Mouse (Mus musculus) T-helper 1 cell (primary cell): ENCODE measurements around the gene Nxf1.

Experiments used
- in situ Hi-C: fragments of 300-600 bp; cut with MboI, MseI; formaldehyde crosslinking; loops from one replicate; pipeline ENCODE4 v1.15.1; 2025; ENCODE audit warnings: high pct_unique_total_duplicates

Nxf1 gene

DNA sequence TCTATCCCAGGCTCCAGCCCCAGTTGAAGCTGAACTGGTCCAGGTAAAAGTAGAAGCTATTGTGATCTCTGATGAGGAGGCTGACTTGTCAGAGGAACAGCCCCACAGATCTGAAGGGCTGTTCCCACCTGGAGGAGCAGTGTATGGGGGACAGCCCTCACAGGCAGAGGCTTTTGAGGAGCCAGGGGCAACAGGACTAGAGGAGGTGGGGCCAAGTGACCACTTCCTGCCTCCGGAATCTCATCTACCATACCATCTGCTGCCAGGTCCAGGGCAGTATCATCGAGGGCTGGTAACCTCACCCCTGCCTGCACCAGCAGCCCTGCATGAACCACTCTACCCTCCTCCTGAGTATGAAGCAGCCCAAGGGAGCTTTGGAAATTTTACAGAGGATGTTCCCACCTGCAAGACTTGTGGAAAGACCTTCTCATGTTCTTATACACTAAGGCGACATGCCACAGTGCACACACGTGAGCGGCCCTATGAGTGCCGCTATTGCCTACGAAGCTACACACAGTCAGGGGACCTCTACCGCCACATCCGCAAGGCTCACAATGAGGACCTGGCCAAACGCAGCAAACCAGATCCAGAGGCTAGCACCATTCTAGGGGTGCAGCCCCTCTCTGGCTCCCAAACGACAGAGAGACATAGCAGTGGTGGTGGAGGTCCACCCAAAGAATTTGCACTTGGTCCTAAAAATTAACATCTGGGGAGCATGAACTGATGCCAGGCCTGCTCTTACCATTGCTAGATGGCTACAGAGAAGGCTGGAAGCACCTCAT is 47.2 kb downstream of the Nxf1 start:
- in situ Hi-C loops: no loop called here

DNA sequence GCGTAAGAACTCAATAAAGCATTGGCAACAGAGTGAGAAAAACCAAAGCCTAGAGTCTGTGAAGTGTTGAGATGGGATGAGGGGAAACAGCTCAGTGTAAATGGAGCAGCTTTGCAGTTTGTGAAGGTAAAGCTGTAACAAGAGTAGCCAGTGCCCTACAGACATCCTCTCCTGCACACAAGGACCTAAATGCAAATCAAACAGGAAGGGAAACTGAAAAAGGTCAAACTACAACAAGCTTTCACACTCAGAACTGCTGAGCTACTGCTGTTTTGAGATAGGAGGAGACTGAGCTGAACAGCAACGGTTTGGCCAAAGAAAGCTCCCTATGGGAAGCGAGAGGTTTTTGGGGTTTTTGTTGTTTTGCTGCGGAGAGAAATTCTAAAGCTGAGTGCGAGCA is 49.9 kb downstream of the Nxf1 start:
- in situ Hi-C loops: no loop called here

DNA sequence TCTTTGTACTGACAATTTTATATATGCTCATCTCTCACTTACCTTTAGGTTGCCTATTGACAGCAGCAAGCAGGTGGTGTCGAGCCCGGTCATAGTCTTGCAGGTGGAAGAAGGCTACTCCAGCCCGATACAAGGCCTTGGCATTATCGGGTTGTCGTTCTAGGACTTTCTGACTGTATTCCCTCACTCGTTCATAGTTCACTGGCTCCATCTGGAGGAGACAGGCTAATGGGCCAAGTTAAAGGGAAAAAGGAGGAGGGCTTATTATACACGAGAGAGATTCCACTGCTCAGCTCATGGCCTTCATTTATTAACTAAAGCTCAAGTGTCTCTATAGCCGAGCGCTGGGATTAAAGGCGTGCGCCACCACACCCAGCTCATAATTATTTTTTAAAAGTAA is 58.9 kb downstream of the Nxf1 start:
- in situ Hi-C loops: loop anchor here (5.0 kb wide), 2 partner anchors 39 to 81 kb away; partner anchors contain the start of gene Ganab

DNA sequence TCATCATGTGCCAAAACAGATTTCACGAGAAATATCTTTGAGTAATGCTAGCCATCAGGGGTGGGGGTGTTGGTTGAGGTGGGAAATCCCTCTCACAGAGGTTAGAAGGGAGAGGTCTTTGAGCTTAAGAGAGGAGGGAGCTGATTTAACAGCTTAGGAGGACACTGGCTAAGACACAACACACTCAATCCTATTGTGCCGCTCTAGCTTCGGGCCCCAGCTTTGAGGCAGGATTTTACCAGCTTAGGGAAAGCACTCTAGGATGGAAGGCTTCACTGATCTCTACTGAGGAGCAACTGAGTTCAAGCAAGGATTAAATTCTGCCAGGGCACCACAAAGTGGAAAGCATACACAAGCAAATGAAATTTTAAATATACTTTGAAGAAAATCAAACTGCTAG is 60.1 kb downstream of the Nxf1 start:
- in situ Hi-C loops: loop anchor here (5.0 kb wide), 2 partner anchors 40 to 80 kb away; partner anchors contain the start of gene Ganab

DNA sequence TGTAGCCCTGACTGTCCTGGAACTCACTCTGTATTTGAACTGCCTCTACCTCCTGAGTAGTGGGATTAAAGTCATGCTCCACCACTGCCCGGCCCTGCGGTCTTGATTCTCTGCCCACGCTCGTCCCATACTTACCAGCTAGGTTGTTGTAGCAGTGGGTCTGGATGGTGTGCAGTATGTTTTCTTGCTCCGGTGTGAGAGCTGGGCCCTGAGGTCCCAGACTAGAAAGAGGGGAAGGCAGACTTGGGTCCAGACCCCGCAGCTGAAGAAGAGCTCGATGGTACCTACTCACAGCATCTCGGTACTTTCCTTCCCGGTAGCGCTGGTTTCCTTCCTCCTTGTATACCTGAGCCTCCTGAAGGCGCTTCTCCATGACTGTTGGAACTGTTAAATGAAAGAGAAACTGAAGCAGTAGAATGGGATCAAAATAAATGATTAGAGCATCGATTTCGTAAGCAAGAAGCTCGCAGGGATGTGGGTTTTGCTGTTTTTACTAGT is 61.5 kb downstream of the Nxf1 start:
- in situ Hi-C loops: loop anchor here (5.0 kb wide), 2 partner anchors 41 to 79 kb away; partner anchors contain the start of gene Ganab

DNA sequence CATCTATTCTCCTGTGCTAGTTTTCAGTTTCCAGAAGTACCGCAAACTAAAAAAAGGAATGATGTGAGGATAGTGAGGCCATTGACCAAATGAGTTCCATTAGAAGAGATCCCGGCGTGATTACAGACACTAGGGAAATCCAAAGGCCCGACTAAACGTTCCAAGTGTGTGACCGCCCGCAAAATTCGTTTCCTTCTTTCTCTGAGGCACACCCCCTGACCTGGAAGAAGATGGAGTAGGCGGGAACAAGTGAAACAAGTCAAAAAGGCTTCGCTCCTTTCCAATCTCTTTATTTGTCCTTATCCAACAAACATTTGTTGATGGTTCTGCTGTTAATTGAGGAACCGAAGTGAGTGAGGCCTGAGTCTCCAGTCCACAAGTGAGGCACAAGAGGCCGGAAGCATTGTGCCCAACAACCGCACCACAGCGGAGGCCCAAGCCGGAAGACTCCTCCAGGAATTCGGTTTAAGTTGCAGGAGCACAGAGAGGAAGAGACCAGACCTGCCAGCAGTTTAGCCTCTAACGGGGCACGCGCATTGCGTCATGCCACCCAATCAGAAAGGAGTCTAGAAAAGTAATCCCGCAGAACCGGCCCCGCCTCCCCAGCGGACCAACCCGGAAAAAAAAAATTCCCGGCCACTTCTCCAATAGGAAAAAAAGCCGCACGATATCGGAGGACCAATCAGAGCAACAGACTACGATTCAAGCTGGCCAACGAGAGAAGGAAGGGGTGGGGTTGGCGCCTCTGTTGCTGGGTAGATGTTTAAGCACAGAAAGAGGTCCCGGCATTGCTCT is 62.1 kb downstream of the Nxf1 start, which contains the start of gene Ttc9c:
TSS of gene Ttc9c (minus strand) at position 533 of the 795 bp plus-strand sequence.
- in situ Hi-C loops: loop anchor here (5.0 kb wide), 2 partner anchors 42 to 78 kb away; partner anchors contain the start of gene Ganab

DNA sequence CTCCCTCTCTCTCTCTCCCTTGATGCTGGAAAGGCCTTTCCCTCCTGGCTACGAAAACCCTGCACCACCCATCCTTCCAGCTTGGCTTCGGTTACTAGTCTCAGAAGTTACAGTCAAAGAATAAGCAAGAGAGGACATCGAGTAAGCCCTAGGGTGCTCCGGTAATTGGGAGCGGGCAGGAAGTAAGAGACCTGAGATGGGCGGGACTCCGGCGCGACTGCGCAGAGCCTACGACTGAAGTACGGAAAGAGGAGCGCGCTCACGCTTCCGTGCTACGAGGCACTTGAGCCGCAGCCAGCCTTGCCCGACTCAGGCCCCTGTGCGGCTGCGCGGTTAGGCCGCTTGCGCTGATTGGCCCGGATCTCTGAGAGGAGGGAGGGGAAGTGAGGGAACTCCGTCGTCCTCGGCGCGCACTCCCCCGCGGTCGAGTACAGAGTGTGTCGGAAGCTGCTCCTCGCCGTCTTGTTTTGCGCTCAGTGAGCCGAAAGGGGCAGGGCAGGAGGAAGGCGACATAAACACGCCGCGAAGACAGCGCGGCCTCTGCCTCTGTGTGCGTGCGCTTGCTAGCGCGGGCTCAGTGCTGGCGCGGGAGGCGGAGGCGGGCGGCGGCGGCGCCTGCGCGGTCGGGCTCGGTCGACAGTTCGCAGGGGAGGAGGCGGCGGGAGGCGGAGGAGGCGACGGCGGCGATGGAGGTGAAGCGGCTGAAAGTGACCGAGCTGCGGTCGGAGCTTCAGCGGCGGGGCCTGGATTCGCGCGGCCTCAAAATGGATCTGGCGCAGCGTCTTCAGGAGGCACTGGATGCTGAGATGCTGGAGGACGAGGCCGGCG is 62.9 kb downstream of the Nxf1 start, which contains the start of gene Hnrnpul2:
TSS of gene Hnrnpul2 (plus strand) at position 415 of the 828 bp plus-strand sequence.
- in situ Hi-C loops: loop anchor here (5.0 kb wide), 3 partner anchors 43 to 77 kb away; partner anchors contain the start of genes Ganab and Nxf1
